Mouse (Mus musculus): ENCODE measurements around the gene Trpc4ap.
"Not testable (repeated sequence)": the region's sequence is repeated elsewhere in the genome, so short reads cannot be mapped to it uniquely, and the experiment has no call there.

GRCm38 (mm10) chr2:155605236-155605589, 87.0 kb downstream of the Trpc4ap start:
- not testable (repeated sequence) for TF ChIP-seq CTCF (IDR thresholded peaks at IDR 0.05; ENCODE audit: low read depth, low read length); TAL1 (conservative IDR thresholded peaks at IDR 0.05; ENCODE audit: low read depth, low read length); POLR2AphosphoS5 (IDR thresholded peaks at IDR 0.05; ENCODE audit: insufficient replicate concordance, low read depth, low read length); GATA1 (IDR thresholded peaks at IDR 0.05; ENCODE audit: borderline replicate concordance, low read length)

Data from G1E (cell line).